Mouse (Mus musculus) neural tube, embryonic 15.5 days (tissue): ENCODE data around the gene Tmem127. TPM values are rescaled to one million over a fixed set of nuclear protein-coding genes. Genes with fewer than 3 reads are reported as not detected.
A peak's percentile ranks its signal among the peaks of the same experiment; 100 is the strongest.
"Not testable (repeated sequence)": the region's sequence is repeated elsewhere in the genome, so short reads cannot be mapped to it uniquely, and the experiment has no call there.

Source experiments
- ATAC-seq: fragments of 200-750 bp; cut with Nextera tagmentation; 2 replicates; pipeline ENCODE4 v1.8.0; 2017; ENCODE audit warnings: mild to moderate bottlenecking, moderate TSS enrichment, moderate library complexity; ENCODE audit not compliant: low FRiP score
- H3K27ac ChIP-seq: fragments of 300-500 bp; sonication (generic); replicated peaks from 2 replicates; pipeline ENCODE4 v1.5.1; 2015; ENCODE audit warnings: mild to moderate bottlenecking, inconsistent platforms
- H3K27me3 ChIP-seq: fragments of 300-500 bp; sonication (generic); replicated peaks from 2 replicates; pipeline ENCODE4 v1.6.1; 2015; ENCODE audit warnings: inconsistent platforms
- H3K36me3 ChIP-seq: fragments of 300-500 bp; sonication (generic); 2 replicates; pipeline ENCODE4 v1.6.1; 2015; ENCODE audit warnings: inconsistent platforms
- H3K4me1 ChIP-seq: fragments of 300-500 bp; sonication (generic); 2 replicates; pipeline ENCODE4 v1.6.1; 2015; ENCODE audit warnings: inconsistent platforms
- H3K4me2 ChIP-seq: fragments of 300-500 bp; sonication (generic); 2 replicates; pipeline ENCODE4 v1.6.1; 2015; ENCODE audit warnings: inconsistent platforms, mild to moderate bottlenecking, moderate library complexity
- H3K4me3 ChIP-seq: fragments of 300-500 bp; sonication (generic); replicated peaks from 2 replicates; pipeline ENCODE4 v1.5.1; 2015; ENCODE audit warnings: mild to moderate bottlenecking, inconsistent platforms
- H3K9ac ChIP-seq: fragments of 300-500 bp; sonication (generic); replicated peaks from 2 replicates; pipeline ENCODE4 v1.6.1; 2015; ENCODE audit warnings: mild to moderate bottlenecking, inconsistent platforms
- H3K9me3 ChIP-seq: fragments of 300-500 bp; sonication (generic); replicated peaks from 2 replicates; pipeline ENCODE4 v1.6.1; 2016; ENCODE audit warnings: inconsistent platforms
- WGBS: fragments of 180-500 bp; shearing (Covaris S2); methylation state at CpG from one replicate; pipeline ENCODE4 v1.1.7; 2015; ENCODE audit warnings: mixed read lengths; 5-methylcytosine and 5-hydroxymethylcytosine counted together
- polyA plus RNA-seq: library from polyadenylated mRNA; unstranded; fragments of >200 nt; fragmentation: Nextera tagmentation; extraction: Ambion mirVana; gene quantifications from 2 replicates; pipeline ENCODE4 v1.2.1, GENCODE M21; 2015

Gene Tmem127
- polyA plus RNA-seq, 1 experiment from 2014 or later: 53.8 TPM

- ATAC-seq: peak; percentile 96
- Histone ChIP-seq H3K9me3 (no peaks in the 10 kb centered on the region), H3K4me1 (peaks cover 36% of the 10 kb centered on the region), H3K4me3 (peak overlapping the region; percentile 100), H3K27me3 (no peaks in the 10 kb centered on the region), H3K27ac (peak overlapping the region; percentile 96), H3K9ac (peak overlapping the region; percentile 96), H3K4me2 (peak overlapping the region; percentile 85), H3K36me3 (no peaks in the 10 kb centered on the region)
- WGBS: under 1% methylated on average over 73 of the region's 75 CpGs
Measured at GRCm38 (mm10) chr2:127270300-127271041, 22.8 kb downstream of the Tmem127 start.

GRCm38 (mm10) chr2:127271042-127271515, 23.4 kb downstream of the Tmem127 start:
- ATAC-seq: no peak
- no peaks in the 10 kb centered on the region for H3K36me3 ChIP-seq
- no peaks in the 10 kb centered on the region for H3K27me3 ChIP-seq
- peak overlapping the region; percentile 96 for H3K27ac ChIP-seq
- H3K4me3 ChIP-seq: peak overlapping the region; percentile 100
- peak overlapping the region; percentile 85 for H3K4me2 ChIP-seq
- H3K9me3 ChIP-seq: no peaks in the 10 kb centered on the region
- 12% methylated on average over 8 of the region's 8 CpGs for WGBS
- peak overlapping the region; percentile 96 for H3K9ac ChIP-seq
- H3K4me1 ChIP-seq: peaks cover 39% of the 10 kb centered on the region

GRCm38 (mm10) chr2:127272049-127272448, 24.3 kb downstream of the Tmem127 start:
- not testable (repeated sequence) for H3K27me3 ChIP-seq, ATAC-seq, H3K9ac ChIP-seq, H3K4me3 ChIP-seq, H3K36me3 ChIP-seq, H3K27ac ChIP-seq, H3K9me3 ChIP-seq
- whole genome bisulfite sequencing: 94% methylated on average over 4 of the region's 4 CpGs
- peak overlapping the region; percentile 85 for H3K4me2 ChIP-seq
- peaks cover 40% of the 10 kb centered on the region for H3K4me1 ChIP-seq

- H3K9me3 ChIP-seq: no peaks in the 10 kb centered on the region
- H3K4me3 ChIP-seq: no peak overlapping the region
- 98% methylated on average over 3 of the region's 3 CpGs for WGBS
- no peak overlapping the region for H3K4me2 ChIP-seq
- no peak for ATAC-seq
- peaks cover 40% of the 10 kb centered on the region for H3K4me1 ChIP-seq
- H3K27ac ChIP-seq: no peak overlapping the region
- no peaks in the 10 kb centered on the region for H3K27me3 ChIP-seq
- no peak overlapping the region for H3K9ac ChIP-seq
- no peaks in the 10 kb centered on the region for H3K36me3 ChIP-seq
Measured at GRCm38 (mm10) chr2:127272806-127273205, 25.1 kb downstream of the Tmem127 start.

- Histone ChIP-seq H3K4me3 (no peak overlapping the region), H3K36me3 (no peaks in the 10 kb centered on the region), H3K9ac (no peak overlapping the region), H3K9me3 (no peaks in the 10 kb centered on the region), H3K4me1 (peaks cover 34% of the 10 kb centered on the region), H3K27me3 (no peaks in the 10 kb centered on the region), H3K4me2 (no peak overlapping the region), H3K27ac (no peak overlapping the region)
- ATAC-seq: no peak
- 91% methylated on average over 2 of the region's 2 CpGs for WGBS
Measured at GRCm38 (mm10) chr2:127274590-127274989, 26.9 kb downstream of the Tmem127 start.

- Histone ChIP-seq H3K36me3 (no peaks in the 10 kb centered on the region), H3K9ac (no peak overlapping the region), H3K27me3 (no peaks in the 10 kb centered on the region), H3K4me1 (peaks cover 34% of the 10 kb centered on the region), H3K4me3 (no peak overlapping the region), H3K9me3 (no peaks in the 10 kb centered on the region), H3K27ac (no peak overlapping the region), H3K4me2 (no peak overlapping the region)
- 74% methylated on average over 5 of the region's 5 CpGs for WGBS
- no peak for ATAC-seq
Measured at GRCm38 (mm10) chr2:127275551-127276320, 28.0 kb downstream of the Tmem127 start.

- H3K27ac ChIP-seq: no peak overlapping the region
- H3K27me3 ChIP-seq: no peaks in the 10 kb centered on the region
- H3K4me1 ChIP-seq: peaks cover 18% of the 10 kb centered on the region
- H3K4me2 ChIP-seq: no peak overlapping the region
- H3K9ac ChIP-seq: no peak overlapping the region
- no peak overlapping the region for H3K4me3 ChIP-seq
- ATAC-seq: no peak
- H3K36me3 ChIP-seq: no peaks in the 10 kb centered on the region
- H3K9me3 ChIP-seq: no peaks in the 10 kb centered on the region
Measured at GRCm38 (mm10) chr2:127278162-127278561, 30.5 kb downstream of the Tmem127 start.

GRCm38 (mm10) chr2:127292250-127292649, 44.5 kb downstream of the Tmem127 start:
- Histone ChIP-seq H3K36me3 (peaks cover 71% of the 10 kb centered on the region), H3K4me2 (no peak overlapping the region)
- WGBS: 92% methylated on average over 4 of the region's 4 CpGs

GRCm38 (mm10) chr2:127297001-127297805, 49.5 kb downstream of the Tmem127 start:
- Histone ChIP-seq H3K9me3 (no peaks in the 10 kb centered on the region), H3K4me2 (no peak overlapping the region), H3K4me1 (no peaks in the 10 kb centered on the region), H3K27me3 (no peaks in the 10 kb centered on the region), H3K27ac (no peak overlapping the region), H3K4me3 (no peak overlapping the region), H3K9ac (no peak overlapping the region), H3K36me3 (peaks cover 81% of the 10 kb centered on the region)
- 96% methylated on average over 7 of the region's 7 CpGs for WGBS
- no peak for ATAC-seq

More at GRCm38 (mm10) chr2:127292250-127292649, 44.5 kb downstream of the Tmem127 start:
- Histone ChIP-seq H3K9me3 (no peaks in the 10 kb centered on the region), H3K9ac (no peak overlapping the region), H3K4me1 (no peaks in the 10 kb centered on the region), H3K4me3 (no peak overlapping the region), H3K27me3 (no peaks in the 10 kb centered on the region), H3K27ac (no peak overlapping the region)
- no peak for ATAC-seq

- H3K4me1 ChIP-seq: no peaks in the 10 kb centered on the region
- WGBS: 100% methylated on average over 1 of the region's 1 CpGs
- no peaks in the 10 kb centered on the region for H3K9me3 ChIP-seq
- no peak for ATAC-seq
- H3K4me3 ChIP-seq: no peak overlapping the region
- H3K4me2 ChIP-seq: no peak overlapping the region
- no peaks in the 10 kb centered on the region for H3K27me3 ChIP-seq
- peaks cover 77% of the 10 kb centered on the region for H3K36me3 ChIP-seq
- H3K9ac ChIP-seq: no peak overlapping the region
- H3K27ac ChIP-seq: no peak overlapping the region
Measured at GRCm38 (mm10) chr2:127298056-127298455, 50.3 kb downstream of the Tmem127 start.

- Histone ChIP-seq H3K27ac (no peak overlapping the region), H3K9me3 (no peaks in the 10 kb centered on the region), H3K4me1 (no peaks in the 10 kb centered on the region), H3K36me3 (peaks cover 56% of the 10 kb centered on the region), H3K9ac (no peak overlapping the region), H3K27me3 (no peaks in the 10 kb centered on the region), H3K4me2 (no peak overlapping the region), H3K4me3 (no peak overlapping the region)
- WGBS: 87% methylated on average over 3 of the region's 3 CpGs
- ATAC-seq: no peak
Measured at GRCm38 (mm10) chr2:127300701-127301100, 53.0 kb downstream of the Tmem127 start.
